Mouse (Mus musculus): ENCODE data around the gene Gpr37.
A peak's percentile ranks its signal among the peaks of the same experiment; 100 is the strongest.

Gpr37 gene

GRCm38 (mm10) chr6:25690629-25691028 lies at the start of gene Gpr37:
Gene Gpr37, minus strand, starts transcription at chr6:25690729.
- no peak for DNase-seq (ENCODE audit: extremely low spot score)

GRCm38 (mm10) chr6:25736533-25736932 lies 46.0 kb upstream of the Gpr37 start:
- no peak for DNase-seq (ENCODE audit: extremely low spot score)

GRCm38 (mm10) chr6:25726560-25726959 lies 36.0 kb upstream of the Gpr37 start:
- no peak for DNase-seq (ENCODE audit: extremely low spot score)

GRCm38 (mm10) chr6:25710601-25711000 lies 20.1 kb upstream of the Gpr37 start:
- no peak for DNase-seq (ENCODE audit: extremely low spot score)

- DNase-seq (ENCODE audit: extremely low spot score), result peak; percentile 7
Observed at GRCm38 (mm10) chr6:25709250-25709895, 18.8 kb upstream of the Gpr37 start.

- no peak for DNase-seq (ENCODE audit: extremely low spot score)
Observed at GRCm38 (mm10) chr6:25699956-25700355, 9.4 kb upstream of the Gpr37 start.

GRCm38 (mm10) chr6:25690284-25690605 lies 284 bp downstream of the Gpr37 start:
- DNase-seq (ENCODE audit: extremely low spot score), result no peak

GRCm38 (mm10) chr6:25689520-25690283 lies 827 bp downstream of the Gpr37 start:
- peak; percentile 72 for DNase-seq (ENCODE audit: extremely low spot score)

GRCm38 (mm10) chr6:25688927-25689519 lies 1.5 kb downstream of the Gpr37 start:
- peak; percentile 15 for DNase-seq (ENCODE audit: extremely low spot score)

- DNase-seq (ENCODE audit: extremely low spot score), result no peak
Observed at GRCm38 (mm10) chr6:25686760-25687200, 3.7 kb downstream of the Gpr37 start.

- DNase-seq (ENCODE audit: extremely low spot score), result no peak
Observed at GRCm38 (mm10) chr6:25684391-25684790, 6.1 kb downstream of the Gpr37 start.

- DNase-seq (ENCODE audit: extremely low spot score), result no peak
Observed at GRCm38 (mm10) chr6:25675111-25675510, 15.4 kb downstream of the Gpr37 start.

GRCm38 (mm10) chr6:25673801-25674200 lies 16.7 kb downstream of the Gpr37 start:
- DNase-seq (ENCODE audit: extremely low spot score), result no peak

- DNase-seq (ENCODE audit: extremely low spot score), result no peak
Observed at GRCm38 (mm10) chr6:25670150-25670549, 20.4 kb downstream of the Gpr37 start.

- no peak for DNase-seq (ENCODE audit: extremely low spot score)
Observed at GRCm38 (mm10) chr6:25663942-25664341, 26.6 kb downstream of the Gpr37 start.

- no peak for DNase-seq (ENCODE audit: extremely low spot score)
Observed at GRCm38 (mm10) chr6:25659924-25660675, 30.4 kb downstream of the Gpr37 start.
